Mouse (Mus musculus) lung, embryonic 14.5 days (tissue): ENCODE results near the gene Ubac1. TPM values are rescaled to one million over a fixed set of nuclear protein-coding genes. Genes with fewer than 3 reads are reported as not detected.
A peak's percentile ranks its signal among the peaks of the same experiment; 100 is the strongest.

Experiments used
- ATAC-seq: fragments of 200-750 bp; cut with Nextera tagmentation; 2 replicates; pipeline ENCODE4 v1.8.0; 2017; ENCODE audit warnings: mild to moderate bottlenecking, moderate TSS enrichment, moderate library complexity; ENCODE audit not compliant: insufficient read depth
- DNase-seq: peaks from one replicate; pipeline ENCODE4 v3.0.0-alpha.2; 2015
- H3K27ac ChIP-seq: fragments of 300-500 bp; sonication (generic); 2 replicates; pipeline ENCODE4 v1.5.1; 2014; ENCODE audit warnings: low read depth, mild to moderate bottlenecking, moderate library complexity
- H3K27me3 ChIP-seq: fragments of 300-500 bp; sonication (generic); 2 replicates; pipeline ENCODE4 v1.6.1; 2014; ENCODE audit warnings: low read length, control low read depth; ENCODE audit not compliant: insufficient read depth
- H3K36me3 ChIP-seq: fragments of 300-500 bp; sonication (generic); 2 replicates; pipeline ENCODE4 v1.6.1; 2014; ENCODE audit warnings: control low read depth; ENCODE audit not compliant: insufficient read depth
- H3K4me1 ChIP-seq: fragments of 300-500 bp; sonication (generic); 2 replicates; pipeline ENCODE4 v1.6.1; 2014; ENCODE audit warnings: antibody characterized with exemption, control low read depth; ENCODE audit not compliant: insufficient read depth
- H3K4me2 ChIP-seq: fragments of 300-500 bp; sonication (generic); 2 replicates; pipeline ENCODE4 v1.6.1; 2014; ENCODE audit warnings: mild to moderate bottlenecking
- H3K4me3 ChIP-seq: fragments of 300-500 bp; sonication (generic); 2 replicates; pipeline ENCODE4 v1.5.1; 2014; ENCODE audit warnings: low read depth, low read length
- H3K9ac ChIP-seq: fragments of 300-500 bp; sonication (generic); 2 replicates; pipeline ENCODE4 v1.6.1; 2014
- H3K9me3 ChIP-seq: fragments of 300-500 bp; sonication (generic); 2 replicates; pipeline ENCODE4 v1.6.1; 2016; ENCODE audit warnings: low read depth, low read length, control low read depth
- CTCF ChIP-seq: IDR thresholded peaks from 2 replicates; pipeline ENCODE4 v1.5.1; 2016; ENCODE audit warnings: antibody characterized with exemption, low read depth
- WGBS: fragments of 180-500 bp; shearing (Covaris S2); extraction: QIAGEN DNeasy Blood & Tissue Kit; methylation state at CpG from one replicate; pipeline ENCODE4 v1.1.7; 2014; 5-methylcytosine and 5-hydroxymethylcytosine counted together
- polyA plus RNA-seq: library from polyadenylated mRNA; unstranded; fragments of >200 nt; fragmentation: Nextera tagmentation; extraction: Ambion mirVana; gene quantifications from 2 replicates; pipeline ENCODE4 v1.2.1, GENCODE M21; 2014

Gene Ubac1
- polyA plus RNA-seq, 1 experiment from 2014 or later: 80.8 TPM

DNA sequence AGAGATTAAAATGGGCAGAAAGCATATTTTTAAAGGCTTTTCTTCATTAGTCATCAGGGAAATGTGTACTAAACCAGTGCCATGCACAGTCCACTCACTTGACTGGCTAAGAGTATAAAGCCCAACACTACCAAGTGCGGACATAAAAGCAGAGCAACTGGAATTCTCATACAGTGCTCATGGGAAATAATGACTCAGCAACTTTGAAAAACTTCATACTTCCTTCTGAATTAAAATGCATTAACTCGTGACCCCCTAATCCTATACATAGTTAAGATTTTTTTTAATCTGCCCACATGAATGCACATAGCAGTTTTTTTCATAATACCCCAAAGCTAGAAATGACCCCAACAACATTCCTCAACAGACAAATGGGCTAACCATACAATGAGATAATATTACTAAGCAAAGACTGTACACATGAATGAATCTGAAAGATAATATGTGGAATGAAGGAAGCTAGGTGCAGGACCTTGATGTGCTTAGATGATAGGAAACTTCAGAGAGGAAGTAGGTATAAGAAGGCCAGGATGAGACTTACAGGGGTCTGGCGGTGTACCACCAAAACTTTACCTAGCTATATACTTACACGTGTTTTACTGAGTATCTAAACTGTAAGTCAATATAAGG is 46.3 kb downstream of the Ubac1 start:
- 82% methylated on average over 4 of the region's 4 CpGs for WGBS
- no peak for TF ChIP-seq CTCF
- no peak overlapping the region for H3K9ac ChIP-seq
- no peak overlapping the region for H3K4me3 ChIP-seq
- no peak overlapping the region for H3K27ac ChIP-seq
- no peak overlapping the region for H3K4me2 ChIP-seq
- no peak for ATAC-seq
- H3K27me3 ChIP-seq: no peaks in the 10 kb centered on the region
- peaks cover 20% of the 10 kb centered on the region for H3K36me3 ChIP-seq
- DNase-seq: no peak
- H3K9me3 ChIP-seq: no peaks in the 10 kb centered on the region
- peaks cover 8% of the 10 kb centered on the region for H3K4me1 ChIP-seq

DNA sequence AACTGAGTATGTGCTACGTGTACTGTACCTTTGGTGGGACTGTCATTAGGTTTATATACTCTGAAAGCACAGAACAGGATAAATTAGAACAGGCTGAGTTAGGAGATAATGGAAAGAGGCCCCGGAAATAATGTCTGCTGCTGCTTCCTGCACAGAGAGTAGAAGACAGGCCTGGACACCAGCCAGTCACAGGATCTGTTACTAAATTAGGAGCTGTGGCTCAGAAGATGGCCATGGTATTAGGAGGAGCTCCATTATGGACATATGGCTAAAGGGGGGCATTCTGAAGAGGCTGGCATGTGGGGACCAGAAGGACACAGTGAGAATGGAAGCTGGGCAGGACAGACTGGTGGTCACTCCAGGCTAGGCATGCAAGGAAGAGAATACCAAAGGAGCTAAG is 51.1 kb downstream of the Ubac1 start:
- Histone ChIP-seq H3K4me2 (no peak overlapping the region), H3K4me1 (peaks cover 10% of the 10 kb centered on the region), H3K9ac (no peak overlapping the region), H3K27me3 (no peaks in the 10 kb centered on the region), H3K4me3 (no peak overlapping the region), H3K36me3 (peaks cover 30% of the 10 kb centered on the region), H3K9me3 (no peaks in the 10 kb centered on the region), H3K27ac (no peak overlapping the region)
- 58% methylated on average over 2 of the region's 2 CpGs for WGBS
- TF ChIP-seq CTCF: no peak
- DNase-seq: peak; percentile 35
- ATAC-seq: no peak

DNA sequence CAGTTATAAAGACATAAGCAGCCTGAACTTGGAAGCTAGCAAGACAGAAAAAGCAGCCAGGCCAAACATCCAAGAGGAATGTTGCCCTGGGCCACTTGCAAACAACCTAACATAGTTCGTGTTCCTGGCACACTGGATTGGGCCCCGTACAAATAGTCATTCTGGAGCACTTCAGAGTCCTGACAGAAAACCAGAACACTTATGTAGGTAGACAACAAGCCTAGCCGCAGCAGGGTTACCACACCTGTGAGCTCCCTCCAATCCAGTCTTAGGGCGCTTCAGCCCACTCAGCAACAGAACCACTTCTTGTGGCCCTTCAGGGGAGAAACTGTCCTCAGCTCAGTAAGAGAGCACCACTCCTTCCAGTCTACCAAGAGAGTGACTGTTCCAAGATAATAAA is 52.2 kb downstream of the Ubac1 start:
- ATAC-seq: no peak
- no peak overlapping the region for H3K27ac ChIP-seq
- WGBS: 74% methylated on average over 4 of the region's 4 CpGs

DNA sequence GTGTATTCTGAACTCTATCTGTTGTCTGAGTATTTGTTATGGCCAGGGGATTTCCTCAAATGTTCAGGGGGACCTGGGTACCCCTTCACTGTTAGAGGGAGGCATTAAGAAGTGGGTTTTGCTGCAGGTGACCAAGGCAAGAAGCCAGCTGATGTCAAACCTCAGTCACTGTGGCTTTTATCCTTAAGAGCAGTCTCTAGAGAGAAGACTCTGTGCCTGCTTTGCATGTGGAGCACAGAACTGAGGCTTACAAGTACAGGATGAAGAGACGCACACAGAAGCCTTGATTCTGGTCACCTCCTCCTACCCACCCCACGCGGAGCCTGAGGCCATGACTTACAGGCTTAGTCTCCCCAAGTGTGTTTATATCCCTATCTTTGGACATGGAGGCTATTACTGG is 72.3 kb downstream of the Ubac1 start:
- Histone ChIP-seq H3K4me3 (no peak overlapping the region), H3K4me1 (no peaks in the 10 kb centered on the region), H3K27ac (no peak overlapping the region), H3K4me2 (no peak overlapping the region), H3K9me3 (no peaks in the 10 kb centered on the region), H3K9ac (no peak overlapping the region), H3K36me3 (peaks cover 61% of the 10 kb centered on the region), H3K27me3 (no peaks in the 10 kb centered on the region)
- no peak for TF ChIP-seq CTCF
- DNase-seq (no peak), ATAC-seq (no peak)
- 82% methylated on average over 3 of the region's 3 CpGs for WGBS

More for the DNA sequence above, 52.2 kb downstream of the Ubac1 start:
- DNase-seq: no peak
- H3K9ac ChIP-seq: no peak overlapping the region
- no peak for TF ChIP-seq CTCF
- no peaks in the 10 kb centered on the region for H3K27me3 ChIP-seq
- no peak overlapping the region for H3K4me3 ChIP-seq
- no peak overlapping the region for H3K4me2 ChIP-seq
- peaks cover 10% of the 10 kb centered on the region for H3K4me1 ChIP-seq
- no peaks in the 10 kb centered on the region for H3K9me3 ChIP-seq
- peaks cover 41% of the 10 kb centered on the region for H3K36me3 ChIP-seq

Other genes with a start within 250 kb of the Ubac1 start
- gene Lcn11, start 244.7 kb downstream of the Ubac1 start, polyA plus RNA-seq: not detected in 2 replicates
- not detected in 2 replicates for gene Gm13539, start 239.5 kb downstream of the Ubac1 start, polyA plus RNA-seq
- not detected in 2 replicates for gene Glt6d1, start 205.9 kb downstream of the Ubac1 start, polyA plus RNA-seq
- gene Lcn9, start 198.6 kb downstream of the Ubac1 start, polyA plus RNA-seq: not detected in 2 replicates
- not detected in 2 replicates for gene Sohlh1, start 174.5 kb downstream of the Ubac1 start, polyA plus RNA-seq
- 0.14 and 0.22 TPM in 2 replicates for gene Kcnt1, start 158.0 kb downstream of the Ubac1 start, polyA plus RNA-seq
- gene Camsap1, start 38.5 kb downstream of the Ubac1 start, polyA plus RNA-seq: 27.8 and 31.9 TPM in 2 replicates
- 8.6 and 9.4 TPM in 2 replicates for gene Nacc2, start 101.5 kb upstream of the Ubac1 start, polyA plus RNA-seq
- 0.27 TPM in 1 of 2 replicates, not detected in the other for gene Lhx3, start 186.5 kb upstream of the Ubac1 start, polyA plus RNA-seq
- 25.8 and 26.1 TPM in 2 replicates for gene Qsox2, start 215.8 kb upstream of the Ubac1 start, polyA plus RNA-seq